Mouse (Mus musculus) cerebellum, adult 9-11 months (tissue): Measurements from ENCODE around the gene Sez6l2.

Experiments
- DNase-seq: peaks from one replicate; pipeline ENCODE4 v3.0.0; 2022

Sez6l2 gene

DNA sequence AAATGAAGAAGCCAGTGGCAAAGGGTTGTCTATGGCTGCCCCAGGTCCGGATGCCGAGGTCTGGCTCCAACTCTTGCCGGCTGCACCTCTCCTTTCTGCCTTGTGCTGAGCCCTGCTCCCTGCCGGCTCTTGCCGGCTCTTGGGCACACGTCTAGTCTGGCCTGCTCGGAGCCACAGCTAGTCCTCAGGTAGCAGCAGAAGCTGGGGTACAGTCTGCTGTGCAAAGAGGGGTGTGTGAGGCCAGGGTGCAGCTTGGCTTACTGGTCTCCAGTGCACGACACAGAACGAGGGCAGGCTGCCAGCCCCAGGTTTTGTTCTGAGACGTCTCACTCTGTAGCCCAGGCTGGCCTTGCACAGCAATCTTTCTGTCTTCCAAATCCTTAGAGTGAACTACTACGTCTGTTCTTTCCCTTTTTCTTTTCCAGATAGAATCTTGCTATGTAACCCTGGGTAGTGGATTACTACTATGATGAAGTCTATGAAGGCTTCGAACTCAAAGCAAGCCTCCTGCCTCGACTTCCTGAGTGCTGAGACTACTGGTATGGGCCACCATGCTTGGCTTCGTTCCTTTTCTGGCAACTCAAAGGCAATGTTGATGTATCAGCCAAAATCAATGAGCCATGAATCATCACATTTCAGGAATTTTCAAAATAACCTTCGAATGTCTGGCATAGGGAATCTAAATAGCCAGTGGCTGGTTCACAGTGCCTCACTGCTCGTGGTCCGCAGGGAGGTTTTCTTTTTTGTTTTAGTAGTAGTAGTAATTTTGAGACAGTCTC, 59.1 kb downstream of the Sez6l2 start:
- DNase-seq = peak; percentile 81

DNA sequence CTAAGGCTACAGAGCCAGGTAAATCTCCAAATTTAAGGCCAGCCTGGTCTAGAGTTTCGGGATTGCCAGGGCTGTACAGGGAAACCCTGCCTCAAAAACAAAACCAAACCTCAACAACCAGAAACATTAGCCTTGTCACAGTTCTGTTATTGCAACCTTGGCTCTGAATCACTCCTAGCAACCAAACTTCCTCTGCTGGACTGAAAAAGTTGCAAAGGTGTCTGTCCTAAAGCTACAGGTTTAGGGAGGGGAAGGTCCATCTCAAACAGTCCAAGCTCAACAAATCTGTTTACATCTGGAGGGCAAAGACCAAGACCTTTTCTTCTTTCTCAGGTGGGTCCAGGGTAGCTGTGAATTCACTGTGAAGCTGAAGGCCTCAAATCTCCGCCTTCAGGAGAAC, 60.7 kb downstream of the Sez6l2 start:
- DNase-seq = no peak

DNA sequence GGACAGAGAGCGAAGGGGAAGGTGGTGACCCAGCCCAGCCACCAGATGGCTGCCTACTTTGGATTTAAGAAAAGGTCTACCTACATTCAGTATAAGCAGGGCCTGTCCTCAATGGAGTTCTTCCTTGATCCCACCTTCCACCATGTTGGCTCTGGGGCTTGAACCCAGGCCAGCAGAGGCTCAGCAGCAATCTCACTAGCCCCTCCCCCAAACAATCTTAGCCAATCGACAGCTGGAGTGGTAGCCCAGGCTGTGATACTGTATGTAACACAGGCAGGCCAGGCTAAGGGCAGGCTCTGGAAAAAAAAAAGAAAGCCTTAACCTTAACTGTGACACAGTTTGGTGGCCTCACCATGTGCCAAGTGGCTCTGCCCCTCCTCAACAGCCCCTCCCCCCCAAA, 61.4 kb downstream of the Sez6l2 start:
- DNase-seq = peak; percentile 67

DNA sequence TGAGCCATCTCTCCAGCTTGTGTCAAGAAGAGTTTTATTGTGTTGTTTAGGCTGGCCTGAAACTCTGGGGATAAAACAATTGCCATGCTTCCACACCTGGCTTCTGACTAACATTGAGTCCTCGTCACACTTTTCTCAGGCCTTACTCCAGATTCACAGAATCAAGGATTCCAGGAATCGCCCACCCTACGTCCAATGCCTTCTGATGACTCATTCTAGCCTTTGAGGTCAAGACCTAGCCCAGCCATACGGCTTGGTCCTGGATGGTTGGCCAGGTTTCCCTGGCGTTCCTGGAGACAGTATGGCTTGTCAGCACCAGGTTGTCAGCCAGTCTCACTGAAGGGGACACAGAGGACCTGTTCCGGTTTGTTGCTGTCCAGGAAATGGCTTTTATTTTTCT, 62.0 kb downstream of the Sez6l2 start:
- DNase-seq = peak; percentile 51

DNA sequence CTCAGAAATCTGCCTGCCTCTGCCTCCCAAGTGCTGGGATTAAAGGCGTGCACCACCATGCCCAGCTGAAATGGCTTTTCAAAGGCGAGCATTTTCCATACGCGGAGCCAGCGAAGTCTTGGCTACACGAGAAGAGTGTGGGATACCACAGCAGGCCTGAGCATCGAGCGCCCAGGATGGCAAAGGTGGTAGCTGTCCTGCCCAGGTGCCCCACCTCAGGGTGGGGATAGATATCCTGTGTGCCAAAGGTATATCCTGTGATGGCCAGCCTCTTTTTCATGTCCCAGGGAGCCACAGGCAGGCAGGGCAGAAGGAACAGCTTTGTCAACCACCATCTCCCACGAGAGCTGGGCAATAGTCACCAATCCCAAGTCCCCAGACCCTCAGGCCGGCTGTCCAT, 62.5 kb downstream of the Sez6l2 start:
- peak; percentile 54 for DNase-seq

DNA sequence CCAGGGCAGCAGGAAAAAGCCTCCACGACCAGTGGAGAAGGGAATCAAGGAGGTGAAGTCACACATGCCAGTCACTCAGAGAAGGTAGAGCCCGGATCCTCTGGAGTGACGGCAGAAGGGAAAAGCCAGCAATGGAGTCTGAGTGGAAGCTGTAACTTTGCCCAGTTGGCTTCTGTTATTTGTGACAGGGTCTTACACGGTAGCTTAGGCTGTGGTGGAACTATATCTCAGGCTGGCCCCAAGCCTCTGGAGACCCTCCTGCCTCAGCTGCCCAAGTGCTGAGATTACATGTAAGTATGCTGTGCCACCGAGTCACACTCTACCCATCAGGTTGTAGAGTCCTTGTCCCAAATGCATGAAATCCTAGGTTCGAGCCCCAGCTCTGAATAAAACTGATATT, 63.0 kb downstream of the Sez6l2 start:
- peak; percentile 63 for DNase-seq

DNA sequence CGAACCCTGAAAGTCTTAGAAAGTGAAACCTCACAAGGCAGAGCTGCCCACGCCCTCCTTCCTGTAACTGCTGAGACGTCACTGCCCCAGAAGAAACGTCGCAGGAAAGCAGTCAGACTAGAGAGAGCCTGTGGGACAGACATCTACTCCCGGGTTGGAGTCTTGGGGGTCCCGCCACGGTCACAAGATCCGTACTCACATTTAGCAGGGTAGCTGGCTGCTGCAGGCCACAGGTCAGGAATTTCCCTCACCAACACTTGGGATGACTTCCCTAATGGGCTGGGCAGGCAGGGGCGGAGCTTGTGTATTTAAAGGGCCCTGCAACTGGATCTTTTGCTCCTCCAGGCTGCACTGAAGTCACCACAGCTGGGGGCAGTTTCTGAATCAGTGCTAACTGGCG, 64.0 kb downstream of the Sez6l2 start, which contains the start of gene Mvp:
TSS of gene Mvp (minus strand) at position 302 of the 400 bp plus-strand sequence.
- DNase-seq = peak; percentile 79

DNA sequence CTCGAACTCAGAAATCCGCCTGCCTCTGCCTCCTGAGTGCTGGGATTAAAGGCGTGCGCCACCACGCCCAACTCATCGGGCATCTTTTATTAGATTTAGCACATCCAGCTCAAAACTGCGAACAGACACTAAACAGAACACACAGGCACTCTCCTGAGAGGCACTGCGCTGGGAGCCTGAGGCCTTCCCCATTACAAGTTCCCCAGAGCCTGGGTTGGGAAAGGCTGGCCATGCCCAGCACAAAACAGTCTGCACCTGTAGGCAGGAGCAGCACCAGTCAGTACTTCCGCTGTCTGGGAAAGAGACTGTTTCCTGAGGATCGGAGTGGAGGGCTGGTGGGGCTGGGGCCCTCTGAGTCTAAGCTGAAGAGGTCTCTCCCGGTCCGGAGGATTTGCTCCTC, 64.6 kb downstream of the Sez6l2 start:
- no peak for DNase-seq

DNA sequence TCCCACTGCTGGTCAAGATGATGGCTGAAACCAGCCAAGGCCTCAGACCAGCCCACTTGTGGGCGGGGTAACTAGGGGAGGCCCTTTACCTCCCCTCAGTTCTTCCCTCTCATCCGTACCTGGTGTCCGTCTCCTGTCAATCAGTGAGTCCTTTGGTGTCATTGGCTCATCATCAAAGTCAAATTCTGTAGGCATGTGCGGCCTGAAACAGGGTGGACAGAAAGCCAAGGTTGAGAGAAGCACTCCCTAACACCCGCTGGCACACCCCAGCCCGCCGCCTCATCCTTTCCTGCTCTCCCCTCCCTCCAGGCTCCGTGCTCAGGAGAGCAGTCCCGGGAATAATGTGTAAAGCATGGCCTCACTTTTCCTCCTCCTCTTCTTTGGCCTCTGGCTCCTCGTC, 65.7 kb downstream of the Sez6l2 start:
- DNase-seq = peak; percentile 87

DNA sequence TGATC, 65.9 kb downstream of the Sez6l2 start, which contains the start of gene Pagr1b:
TSS of gene Pagr1b (minus strand) at position 4 of the 5 bp plus-strand sequence.
- DNase-seq = no peak

DNA sequence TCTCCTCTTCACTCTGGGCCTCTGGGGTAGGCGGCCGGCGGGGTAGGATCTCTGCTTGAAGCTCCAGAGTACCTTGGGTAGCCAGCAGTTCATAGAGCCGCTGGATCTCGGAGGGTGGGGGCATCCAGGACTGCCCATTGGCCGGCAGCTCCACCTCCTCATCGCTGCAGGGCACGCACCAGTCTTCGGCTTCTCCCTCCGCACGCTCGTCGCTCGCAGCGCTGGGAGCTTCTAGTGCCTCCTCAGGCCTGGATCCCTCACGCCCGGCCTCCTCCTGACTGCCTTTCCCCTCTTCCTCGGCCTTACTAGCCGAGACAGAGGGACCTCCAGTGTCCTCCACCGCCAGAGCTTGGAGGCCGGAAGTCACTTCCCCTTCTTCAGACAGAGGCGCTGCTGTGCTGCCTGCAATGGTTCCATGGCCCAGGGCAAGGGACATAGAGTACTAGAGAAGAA, 66.1 kb downstream of the Sez6l2 start:
- DNase-seq = no peak

DNA sequence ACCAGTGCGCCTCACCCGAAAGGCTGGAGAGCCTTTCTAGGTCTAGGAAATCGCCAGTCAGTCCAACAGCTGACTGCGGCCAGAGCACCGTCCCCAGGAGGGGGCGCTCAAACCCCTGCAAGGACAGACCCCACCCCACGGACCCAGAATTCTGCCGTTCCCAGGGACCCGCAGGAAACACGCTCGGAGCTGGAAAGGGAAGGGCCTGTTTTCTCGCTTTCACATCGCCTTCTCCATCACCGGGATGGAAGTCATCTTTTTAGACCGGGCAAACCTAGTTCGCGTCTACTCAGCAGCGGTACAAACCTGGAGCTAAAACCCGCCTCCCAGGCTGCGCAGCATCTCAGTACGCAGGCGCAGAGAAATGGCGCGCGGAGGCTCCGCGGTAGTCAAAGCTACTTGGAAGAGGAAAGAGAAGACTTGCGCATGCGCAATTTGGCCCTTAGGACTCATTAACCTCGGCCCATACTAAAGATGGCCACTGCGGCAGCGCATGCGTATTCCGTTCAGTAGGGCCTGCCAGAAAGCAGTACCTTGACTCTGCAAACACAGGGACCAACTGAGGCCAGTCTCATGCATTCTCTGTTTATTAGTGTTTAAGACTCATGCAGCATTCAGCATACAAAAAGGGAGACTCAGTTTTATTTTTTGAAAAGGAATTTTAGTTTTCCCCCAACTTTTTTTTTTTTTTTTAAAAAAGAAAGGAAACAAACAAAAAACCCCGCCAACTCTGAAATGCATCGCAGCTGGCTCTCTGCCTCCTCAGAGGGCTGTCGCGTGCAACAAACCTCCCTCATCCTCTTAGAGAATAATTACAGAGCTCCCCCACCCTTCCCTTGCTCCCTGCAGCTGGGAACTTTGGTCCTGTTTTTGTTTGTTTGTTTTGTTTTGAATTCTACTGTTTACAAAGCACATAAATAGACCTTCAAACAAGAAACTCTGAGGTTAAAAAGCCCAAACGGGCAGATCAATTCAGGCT, 66.9 kb downstream of the Sez6l2 start, which contains the start of gene Pagr1a:
TSS of gene Pagr1a (minus strand) at position 382 of the 979 bp plus-strand sequence.
- peak; percentile 99 for DNase-seq

DNA sequence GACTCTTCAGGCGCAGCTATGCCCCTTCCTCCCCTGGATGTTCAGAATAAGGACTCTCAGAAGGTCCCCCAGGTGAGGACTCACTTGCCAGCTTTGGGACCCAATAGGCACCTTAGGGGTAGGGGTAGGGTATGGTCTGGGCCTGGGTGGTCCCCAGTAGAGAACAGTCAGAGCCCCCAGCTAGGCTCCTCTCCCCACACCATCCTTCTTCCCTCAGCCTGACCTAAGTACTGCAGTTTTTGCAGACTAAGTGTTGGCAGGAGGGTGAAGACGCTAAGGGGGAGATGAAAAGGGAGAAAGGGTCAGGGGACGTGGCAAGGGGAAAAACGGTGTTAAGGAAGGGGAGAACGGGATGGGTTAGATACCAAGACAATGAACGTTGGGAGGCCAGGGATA, 67.6 kb downstream of the Sez6l2 start:
- DNase-seq = peak; percentile 68

DNA sequence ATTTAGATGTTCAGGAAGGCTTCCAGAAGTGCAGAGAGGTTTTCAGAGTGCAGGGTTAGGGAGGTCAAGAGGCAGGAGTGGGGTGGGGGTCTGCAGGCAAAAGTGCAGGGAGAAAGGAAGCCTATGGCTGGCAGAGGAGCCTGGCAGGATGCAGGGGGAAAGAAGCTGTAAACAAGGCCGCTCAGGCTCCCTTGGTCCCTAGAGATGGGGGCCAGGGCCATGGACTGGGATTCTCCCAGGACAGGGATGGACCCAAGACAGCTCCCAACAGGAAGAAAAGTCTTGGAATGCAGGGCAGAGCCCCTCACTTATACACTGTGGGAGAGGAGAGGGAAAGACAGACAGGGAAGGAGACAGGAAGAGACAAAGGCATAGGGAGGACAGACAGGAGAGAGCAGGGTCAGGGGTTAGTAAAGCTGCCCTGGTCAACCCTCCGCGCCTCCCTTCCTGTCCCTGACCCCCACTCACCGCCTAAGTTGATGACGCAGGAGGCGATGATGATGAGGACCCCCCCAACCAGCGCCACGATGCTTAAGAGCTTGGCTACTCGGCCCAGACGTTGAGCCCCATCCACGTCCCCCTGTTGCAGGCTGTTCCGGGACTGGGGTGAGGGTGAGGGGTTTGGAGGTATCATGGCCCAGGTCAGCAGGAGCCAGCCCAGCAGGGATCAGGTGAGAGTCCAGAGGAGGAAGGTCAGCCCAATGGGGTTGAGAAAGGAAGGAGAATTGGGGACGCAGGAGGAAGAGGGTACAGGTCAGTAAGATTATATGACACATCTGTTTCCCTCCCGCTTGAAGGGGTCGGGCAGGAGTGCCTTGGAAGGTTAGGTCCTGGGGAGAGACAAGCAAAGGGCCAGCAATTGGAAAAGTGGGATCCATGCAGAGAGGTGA, 68.3 kb downstream of the Sez6l2 start:
- DNase-seq = peak; percentile 71

DNA sequence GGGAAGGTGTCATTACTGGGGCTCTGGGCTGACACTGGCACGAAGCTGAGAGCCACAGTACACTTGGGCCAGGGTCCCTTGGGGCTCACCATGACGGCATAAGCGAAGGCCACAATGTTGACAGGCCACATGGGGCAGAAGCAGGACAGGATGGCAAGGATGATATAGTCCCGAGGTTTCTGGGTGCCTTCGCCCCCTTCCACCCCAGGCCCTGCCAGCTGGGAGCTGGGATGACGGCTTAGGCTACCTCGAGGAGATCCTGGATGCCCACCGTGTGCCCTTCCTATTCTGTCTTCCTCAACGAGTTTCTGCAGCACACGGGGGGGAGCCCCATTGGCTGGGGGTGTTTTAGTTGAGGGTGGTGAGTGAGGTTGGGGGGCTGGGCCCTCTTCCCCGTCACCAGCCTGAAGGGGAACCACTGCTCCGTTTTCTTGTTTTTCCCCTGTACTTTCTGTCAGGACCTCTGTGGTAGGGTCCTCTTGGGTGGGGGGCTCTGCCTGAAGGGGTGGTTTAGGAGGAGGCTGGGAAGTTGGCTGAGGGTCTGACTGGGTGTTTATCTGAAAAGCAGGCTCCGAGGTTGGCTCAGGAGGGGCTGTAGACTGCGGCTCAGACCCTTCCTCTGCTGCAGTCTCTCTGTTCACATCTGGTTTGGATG, 69.1 kb downstream of the Sez6l2 start:
- DNase-seq = peak; percentile 73

DNA sequence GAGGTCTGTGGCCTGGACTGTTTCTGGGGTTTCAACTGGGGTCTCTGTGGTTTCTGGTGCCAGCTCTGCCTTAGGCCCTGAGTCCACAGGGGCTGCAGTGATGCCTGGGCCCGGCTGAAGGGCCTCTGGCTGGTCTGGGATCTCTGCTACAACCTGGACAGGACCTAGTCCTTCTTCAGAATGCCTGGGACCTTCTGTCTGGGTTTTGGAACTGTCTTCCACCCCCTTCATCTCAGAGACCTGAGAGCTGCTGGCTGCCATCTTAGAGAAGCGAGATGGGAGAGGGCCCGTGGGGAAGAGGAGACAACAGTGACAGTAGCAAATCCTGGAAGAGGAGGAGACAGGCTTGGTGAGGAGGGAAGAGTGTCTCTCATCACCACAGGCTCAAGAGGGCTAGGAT, 69.7 kb downstream of the Sez6l2 start:
- DNase-seq = peak; percentile 67
